Mouse (Mus musculus) MEL-GATA-1-ER (cell line): ENCODE results near the gene Agr2.
A peak's percentile ranks its signal among the peaks of the same experiment; 100 is the strongest.

Source experiments
- DNase-seq: peaks from one replicate; pipeline ENCODE4 v3.0.0-alpha.2; 2012; ENCODE audit warnings: low read depth; ENCODE audit errors: extremely low read depth

Agr2 gene

GRCm38 (mm10) chr12:35992711-35993110 is at the start of gene Agr2:
Agr2 (plus strand) TSS chr12:35992907.
- DNase-seq = no peak

- no peak for DNase-seq
These were observed 41.0 kb upstream of the Agr2 start for GRCm38 (mm10) chr12:35951757-35952156.

GRCm38 (mm10) chr12:35957235-35957634 is 35.5 kb upstream of the Agr2 start:
- peak; percentile 43 for DNase-seq

- peak; percentile 93 for DNase-seq
These were observed 26.5 kb upstream of the Agr2 start for GRCm38 (mm10) chr12:35966098-35966767.

- DNase-seq = no peak
These were observed 26.0 kb upstream of the Agr2 start for GRCm38 (mm10) chr12:35966768-35967141.

- DNase-seq = no peak
These were observed 16.8 kb upstream of the Agr2 start for GRCm38 (mm10) chr12:35975898-35976297.

- no peak for DNase-seq
These were observed 15.0 kb upstream of the Agr2 start for GRCm38 (mm10) chr12:35977633-35978246.

GRCm38 (mm10) chr12:35979625-35980024 is 13.1 kb upstream of the Agr2 start:
- no peak for DNase-seq

GRCm38 (mm10) chr12:35981732-35982360 is 10.9 kb upstream of the Agr2 start:
- DNase-seq = peak; percentile 92

- no peak for DNase-seq
These were observed 9.2 kb upstream of the Agr2 start for GRCm38 (mm10) chr12:35983472-35983871.

- DNase-seq = no peak
These were observed 8.0 kb upstream of the Agr2 start for GRCm38 (mm10) chr12:35984743-35985142.

GRCm38 (mm10) chr12:35993583-35993982 is 876 bp downstream of the Agr2 start:
- DNase-seq = no peak

GRCm38 (mm10) chr12:35994098-35994497 is 1.4 kb downstream of the Agr2 start:
- DNase-seq = no peak

GRCm38 (mm10) chr12:35995799-35996198 is 3.1 kb downstream of the Agr2 start:
- DNase-seq = no peak

- DNase-seq = no peak
These were observed 12.0 kb downstream of the Agr2 start for GRCm38 (mm10) chr12:36004714-36005113.

GRCm38 (mm10) chr12:36007581-36007980 is 14.9 kb downstream of the Agr2 start:
- DNase-seq = no peak

GRCm38 (mm10) chr12:36008364-36009047 is 15.8 kb downstream of the Agr2 start:
- DNase-seq = no peak

GRCm38 (mm10) chr12:36013216-36013910 is 20.7 kb downstream of the Agr2 start:
- no peak for DNase-seq

GRCm38 (mm10) chr12:36017791-36018190 is 25.1 kb downstream of the Agr2 start:
- DNase-seq = no peak

GRCm38 (mm10) chr12:36019572-36019971 is 26.9 kb downstream of the Agr2 start:
- DNase-seq = no peak

- DNase-seq = no peak
These were observed 27.4 kb downstream of the Agr2 start for GRCm38 (mm10) chr12:36020081-36020480.

GRCm38 (mm10) chr12:36020710-36021109 is 28.0 kb downstream of the Agr2 start:
- no peak for DNase-seq
